Mouse (Mus musculus) heart, adult 2 months (tissue): ENCODE measurements at regions not wholly inside any gene's neighbourhood (a gene's known extent, or its start where the extent isn't known, plus 50 kb on each side); places are given as distances from the start of the nearest gene placed in this dataset.
A peak's percentile ranks its signal among the peaks of the same experiment; 100 is the strongest.

Experiments used
- CTCF ChIP-seq: fragments of 200-600 bp; IDR thresholded peaks from 2 replicates; pipeline ENCODE4 v1.8.1; 2022; ENCODE audit warnings: antibody characterized with exemption, mild to moderate bottlenecking, moderate library complexity
- EP300 ChIP-seq: fragments of 200-500 bp; IDR thresholded peaks from 2 replicates; pipeline ENCODE4 v1.6.1; 2011; ENCODE audit warnings: low read depth, low read length, control low read depth; ENCODE audit not compliant: insufficient read depth
- POLR2A ChIP-seq: fragments of 200-500 bp; IDR thresholded peaks from 2 replicates; pipeline ENCODE4 v1.6.1; 2011; ENCODE audit warnings: mild to moderate bottlenecking, low read depth, low read length, control low read depth; ENCODE audit not compliant: insufficient read depth

GRCm38 (mm10) chr4:124130946-124131345, 213.1 kb upstream of the 4930535I16Rik start:
- TF ChIP-seq EP300 (no peak), CTCF (peak; percentile 43), POLR2A (no peak)
